Mouse (Mus musculus) cerebellum, adult 2 months (tissue): ENCODE measurements around the gene Myh8.

Experiments
- CTCF ChIP-seq: fragments of 200-500 bp; IDR thresholded peaks from 2 replicates; pipeline ENCODE4 v1.5.1; 2011; ENCODE audit warnings: low read depth, mild to moderate bottlenecking, control low read depth, low read length, moderate library complexity, borderline replicate concordance; ENCODE audit not compliant: insufficient read depth
- POLR2A ChIP-seq: fragments of 200-500 bp; IDR thresholded peaks from 2 replicates; pipeline ENCODE4 v1.6.1; 2011; ENCODE audit warnings: low read length, control low read depth, borderline replicate concordance; ENCODE audit not compliant: insufficient read depth

DNA sequence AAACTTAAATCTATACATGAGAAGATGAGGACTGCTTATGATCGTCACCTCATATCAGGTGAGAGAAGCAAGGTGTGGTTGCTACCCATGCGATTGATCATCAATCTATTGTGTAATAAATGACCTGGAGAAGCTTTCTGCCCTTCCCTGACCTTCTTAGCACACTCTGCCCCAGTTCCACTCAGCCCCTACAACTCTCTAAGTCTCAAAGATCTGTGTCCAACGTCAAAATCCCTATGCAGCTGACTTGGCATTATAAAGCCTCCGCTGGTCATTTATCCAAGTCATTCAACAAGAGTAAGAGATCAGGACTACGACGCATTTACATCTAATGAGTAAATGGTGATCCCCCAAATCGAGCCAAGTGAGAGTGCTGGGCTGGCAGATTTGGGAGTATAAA is 44.4 kb downstream of the Myh8 start, which contains the start of gene Myh13:
- no peak for TF ChIP-seq POLR2A
- no peak for TF ChIP-seq CTCF
